ENCODE assay signal across 9 mouse cellular contexts in the genomic region with DNA sequence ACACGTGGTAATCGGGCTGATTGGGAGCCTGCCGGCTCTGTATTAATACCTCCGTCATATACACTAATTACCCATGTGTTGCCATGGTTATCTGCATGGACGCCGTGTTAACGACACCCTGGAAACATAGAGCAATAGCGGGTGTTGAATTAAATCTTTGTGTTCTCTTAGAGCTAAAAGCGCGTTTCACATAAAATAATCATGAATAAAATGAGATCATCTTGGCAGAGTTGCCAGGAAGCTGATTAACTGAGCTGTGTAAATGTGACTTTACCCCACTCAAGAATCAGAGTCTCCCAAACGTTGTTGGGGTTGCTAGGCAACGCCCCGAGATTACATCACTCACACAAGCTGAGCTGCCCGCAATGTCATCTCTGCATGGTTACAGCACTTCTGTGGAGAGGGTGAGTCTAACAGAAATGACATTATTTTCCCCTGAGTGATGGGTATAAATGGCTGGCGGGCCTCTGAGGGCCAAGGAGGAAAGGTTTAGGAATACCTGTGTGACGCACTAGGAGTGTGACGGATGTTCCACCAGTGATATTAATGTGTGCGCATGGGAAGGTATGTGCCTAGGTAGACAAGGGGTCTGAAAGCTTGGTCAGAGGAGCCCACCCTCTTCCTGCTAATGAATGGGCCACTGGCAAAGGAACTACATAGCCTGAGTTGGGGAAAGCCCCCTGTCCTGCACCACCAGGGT. TPM values are rescaled to one million over a fixed set of nuclear protein-coding genes. Genes with fewer than 3 reads are reported as not detected.
DNase-seq lines count a peak whose midpoint lies in the region; ATAC-seq and TF ChIP-seq lines count a peak whose summit lies in the region.
"Had no signal": no experiment of that assay in that cellular context is flagged by ENCODE, and none has a peak within 500 bp of the region (broad histone marks: within the 10 kb centered on the region; RNA-seq: fewer than 3 reads in every experiment).

No protein-coding gene starts in this region.

- TF ChIP-seq POLR2A in kidney, adult 2 months (IDR thresholded peaks at IDR 0.05; ENCODE audit: low read depth, low read length) = no peak
- TF ChIP-seq POLR2A in myocyte (IDR thresholded peaks at IDR 0.05; ENCODE audit: insufficient read length, low read depth) = no peak

- intact Hi-C loops in left cerebral cortex, postnatal 4 days (cut with DNase I) = loop anchor here (5.0 kb wide), 1 partner anchor 104 kb away; a partner anchor contains a TSS

- H3K9ac ChIP-seq in embryonic facial prominence, embryonic 12.5 days = no peak overlapping the region

- H3K27me3 ChIP-seq in embryonic facial prominence, embryonic 12.5 days = no peaks in the 10 kb centered on the region
- H3K27me3 ChIP-seq in kidney, adult 2 months (replicated peaks; ENCODE audit: control insufficient read depth, insufficient read depth, low read length) = no peaks in the 10 kb centered on the region
- H3K27me3 ChIP-seq in myocyte (ENCODE audit: control insufficient read depth, insufficient read depth, insufficient read length) = peaks cover 15% of the 10 kb centered on the region

- 62% methylated on average over 18 of the region's 18 CpGs for WGBS in embryonic facial prominence, embryonic 12.5 days
- 49% methylated on average over 18 of the region's 18 CpGs for WGBS in kidney, adult 2 months

- H3K4me2 ChIP-seq in embryonic facial prominence, embryonic 12.5 days (replicated peaks) = no peak overlapping the region
- peak overlapping the region; percentile 40 for H3K4me2 ChIP-seq in myocyte (ENCODE audit: low read depth)

- no peak for TF ChIP-seq CTCF in kidney, adult 2 months (conservative IDR thresholded peaks at IDR 0.05; ENCODE audit: insufficient read depth, insufficient read length, low read depth, low read length)

- 0 out of 2 replicates have a peak, but pooled peaks have one; percentile 29 for ATAC-seq in embryonic facial prominence, embryonic 12.5 days (ENCODE audit: insufficient number of reproducible peaks, insufficient read depth, low FRiP score, low TSS enrichment)

- H3K4me1 ChIP-seq in embryonic facial prominence, embryonic 12.5 days = peaks cover 24% of the 10 kb centered on the region
- H3K4me1 ChIP-seq in kidney, adult 2 months (ENCODE audit: control insufficient read depth, insufficient read depth, low read length) = peaks cover 7% of the 10 kb centered on the region; the same call in 1 of the 2 replicates

- H3K4me3 ChIP-seq in embryonic facial prominence, embryonic 12.5 days = no peak overlapping the region
- H3K4me3 ChIP-seq in kidney, adult 2 months (ENCODE audit: insufficient read depth, low read depth, low read length) = no peak overlapping the region
- no peak overlapping the region for H3K4me3 ChIP-seq in myocyte

- peak; percentile 38 to 42 for DNase-seq in cerebellum, postnatal 14 days
- DNase-seq in cerebellum, adult 9-10 months = no peak
- peak; percentile 71 for DNase-seq in heart, adult 8-10 months (ENCODE audit: low spot score)
- DNase-seq in kidney, adult 2 months = peak; percentile 71
- DNase-seq in left cerebral cortex, postnatal 4 days = peak; percentile 62
- DNase-seq in spleen, adult 12 weeks (ENCODE audit: low spot score) = no peak

- no peak overlapping the region for H3ac ChIP-seq in myocyte (ENCODE audit: control insufficient read depth, insufficient read length)

- H3K9me3 ChIP-seq in embryonic facial prominence, embryonic 12.5 days = no peaks in the 10 kb centered on the region
- H3K9me3 ChIP-seq: G1E had no signal

- H3K36me3 ChIP-seq in embryonic facial prominence, embryonic 12.5 days = no peaks in the 10 kb centered on the region
- no peaks in the 10 kb centered on the region for H3K36me3 ChIP-seq in kidney, adult 2 months (ENCODE audit: control insufficient read depth, insufficient read depth, low read length)
- H3K36me3 ChIP-seq in myocyte (ENCODE audit: control insufficient read depth, insufficient read depth) = no peaks in the 10 kb centered on the region
- H3K36me3 ChIP-seq: G1E had no signal

- no peak overlapping the region for H3K27ac ChIP-seq in embryonic facial prominence, embryonic 12.5 days
- peak overlapping the region; percentile 65 for H3K27ac ChIP-seq in kidney, adult 2 months (ENCODE audit: insufficient read depth, low read depth, low read length)

- no peaks in the 10 kb centered on the region for H3K79me2 ChIP-seq in myocyte (ENCODE audit: control insufficient read depth, insufficient read depth)

TF ChIP-seq in myocyte, 11 proteins besides CTCF, POLR2A, EP300 and RAD21:
- TF ChIP-seq TCF3 (IDR thresholded peaks at IDR 0.05; ENCODE audit: insufficient read length, low read depth) (no peak), POLR2AphosphoS2 (IDR thresholded peaks at IDR 0.05; ENCODE audit: insufficient read length, low read depth) (no peak), CEBPB (IDR thresholded peaks at IDR 0.05; ENCODE audit: insufficient read depth, poor library complexity, severe bottlenecking) (0 out of 2 replicates have a peak, but pooled peaks have one; percentile 50), MYOG (IDR thresholded peaks at IDR 0.05; ENCODE audit: control insufficient read depth in 1 of 3, insufficient read depth in 1 of 3, insufficient read length in 2 of 3, low read depth in 2 of 3) (no peak), MAX (IDR thresholded peaks at IDR 0.05; ENCODE audit: low read depth) (no peak)
TF ChIP-seq in myocyte: peak in this region for 1.

RNA-seq across cellular contexts. Expression of a gene that starts 58.1 kb away (rescaled TPM):
- polyA plus RNA-seq in embryonic facial prominence, embryonic 12.5 days (2016; fragmentation: Nextera tagmentation; extraction: Ambion mirVana) = 66.7 and 66.8 TPM in 2 replicates
- 10 to 100 TPM; 22.0 to 25.5 (median 23.5) TPM for total RNA-seq in heart, adult 8-10 months (2022)
- 28.7 and 29.7 TPM in 2 replicates for polyA plus RNA-seq in kidney, adult 2 months (2012; rRNA removed)
- total RNA-seq in left cerebral cortex, postnatal 4 days (2021) = 10 to 100 TPM; 52.5 to 52.8 TPM
- 34.8 TPM for polyA plus RNA-seq in myocyte (2012; fragmentation: generic; extraction: Trizol)

Comparison
In these comparisons a context has a peak if more than half of its experiments do, and no peak if none do; other contexts are left out.
1. DNase-seq: peak in cerebellum, postnatal 14 days (2 of 2), heart, adult 8-10 months (single experiment), kidney, adult 2 months (single experiment) and left cerebral cortex, postnatal 4 days (single experiment); none in cerebellum, adult 9-10 months (single experiment) and spleen, adult 12 weeks (single experiment).